13 mouse cellular contexts compared by ENCODE assay signal in genomic region chr1:133255776-133256175, GRCm38 (mm10). TPM values are rescaled to one million over a fixed set of nuclear protein-coding genes. Genes with fewer than 3 reads are reported as not detected.
A peak's percentile ranks its signal among the peaks of the same experiment; 100 is the strongest.
DNase-seq lines count a peak whose midpoint lies in the region; ATAC-seq and TF ChIP-seq lines count a peak whose summit lies in the region.
"Had no signal": no experiment of that assay in that cellular context is flagged by ENCODE, and none has a peak within 500 bp of the region (broad histone marks: within the 10 kb centered on the region; RNA-seq: fewer than 3 reads in every experiment).

No protein-coding gene starts in this region.

- WGBS in heart, embryonic 10.5 days = 34% methylated on average over 5 of the region's 5 CpGs
- 44% methylated on average over 5 of the region's 5 CpGs for WGBS in liver, adult 2 months
- WGBS in embryonic facial prominence, embryonic 13.5 days = 17% methylated on average over 5 of the region's 5 CpGs
- WGBS in midbrain, embryonic 14.5 days = 55% methylated on average over 5 of the region's 5 CpGs
- 91% methylated on average over 5 of the region's 5 CpGs for WGBS in thymus, adult 2 months

- H3K27ac ChIP-seq in heart, embryonic 10.5 days = peak overlapping the region; percentile 77
- H3K27ac ChIP-seq in liver, adult 2 months (replicated peaks; ENCODE audit: insufficient read depth, low read depth, low read length) = peak overlapping the region; percentile 64
- H3K27ac ChIP-seq in embryonic facial prominence, embryonic 13.5 days = no peak overlapping the region; the same call in 1 of the 2 replicates
- H3K27ac ChIP-seq in midbrain, embryonic 14.5 days (replicated peaks; ENCODE audit: low read depth, low read length) = peak overlapping the region; percentile 45; the same call in 1 of the 2 replicates
- H3K27ac ChIP-seq in thymus, adult 2 months (ENCODE audit: control insufficient read depth, insufficient read depth, low read length) = no peak overlapping the region
- H3K27ac ChIP-seq: limb, embryonic 10.5 days had no signal

- H3K9ac ChIP-seq in liver, adult 2 months (ENCODE audit: low read depth, low read length) = peak overlapping the region; percentile 43
- 0 out of 2 replicates have a peak overlapping the region, but pooled peaks have one; percentile 16 for H3K9ac ChIP-seq in embryonic facial prominence, embryonic 13.5 days
- no peak overlapping the region for H3K9ac ChIP-seq in midbrain, embryonic 14.5 days (replicated peaks; ENCODE audit: low read length)

- no peak overlapping the region for H3K4me3 ChIP-seq in heart, embryonic 10.5 days
- H3K4me3 ChIP-seq in liver, adult 2 months (ENCODE audit: insufficient read depth, low read depth, low read length) = no peak overlapping the region
- H3K4me3 ChIP-seq in embryonic facial prominence, embryonic 13.5 days = no peak overlapping the region
- H3K4me3 ChIP-seq in midbrain, embryonic 14.5 days (replicated peaks; ENCODE audit: low read depth, low read length) = no peak overlapping the region
- H3K4me3 ChIP-seq in thymus, adult 2 months (ENCODE audit: control insufficient read depth, insufficient read depth, low read length) = no peak overlapping the region
- H3K4me3 ChIP-seq: limb, embryonic 10.5 days; megakaryocyte, embryonic 14.5 days had no signal

- no peak for TF ChIP-seq CTCF in liver, adult 2 months (IDR thresholded peaks at IDR 0.05; ENCODE audit: low read depth, low read length)
- TF ChIP-seq CTCF in thymus, adult 2 months (IDR thresholded peaks at IDR 0.05; ENCODE audit: borderline replicate concordance, control insufficient read depth, extremely low read depth, insufficient read depth, low read length, poor library complexity) = no peak

- no peak for TF ChIP-seq POLR2A in liver, adult 2 months (IDR thresholded peaks at IDR 0.05; ENCODE audit: extremely low read depth, insufficient read depth, low read length)
- no peak for TF ChIP-seq POLR2A in thymus, adult 2 months (IDR thresholded peaks at IDR 0.05; ENCODE audit: control insufficient read depth, extremely low read depth, insufficient read depth, low read length, poor library complexity)

- peaks cover 25% of the 10 kb centered on the region; the same call in 1 of the 2 replicates for H3K79me2 ChIP-seq in liver, adult 2 months (ENCODE audit: control insufficient read depth, insufficient read depth, low read length)

- DNase-seq in heart, embryonic 10.5 days (ENCODE audit: low spot score) = no peak
- DNase-seq in heart, postnatal 4 days = no peak
- no peak for DNase-seq in liver, adult 2 months (ENCODE audit: extremely low read depth, low read depth, low spot score)
- DNase-seq in liver = no peak
- no peak for DNase-seq in midbrain, embryonic 14.5 days
- DNase-seq in thymus, adult 2 months = no peak
- DNase-seq: gastrocnemius, postnatal 36 days had no signal

- H3K9me3 ChIP-seq in heart, embryonic 10.5 days = no peaks in the 10 kb centered on the region
- no peaks in the 10 kb centered on the region for H3K9me3 ChIP-seq in embryonic facial prominence, embryonic 13.5 days
- no peaks in the 10 kb centered on the region for H3K9me3 ChIP-seq in midbrain, embryonic 14.5 days (ENCODE audit: control insufficient read depth, low read length)
- H3K9me3 ChIP-seq: limb, embryonic 10.5 days; megakaryocyte, embryonic 14.5 days had no signal

- peaks cover 13% of the 10 kb centered on the region for H3K36me3 ChIP-seq in heart, embryonic 10.5 days
- H3K36me3 ChIP-seq in liver, adult 2 months (ENCODE audit: control insufficient read depth, insufficient read depth, low read length) = peaks cover 9% of the 10 kb centered on the region; the same call in 1 of the 2 replicates
- H3K36me3 ChIP-seq in embryonic facial prominence, embryonic 13.5 days = no peaks in the 10 kb centered on the region
- peaks cover 12% of the 10 kb centered on the region for H3K36me3 ChIP-seq in midbrain, embryonic 14.5 days (ENCODE audit: control insufficient read depth, insufficient read depth, low read length)
- H3K36me3 ChIP-seq in thymus, adult 2 months (ENCODE audit: control insufficient read depth, insufficient read depth, low read length) = no peaks in the 10 kb centered on the region
- H3K36me3 ChIP-seq: limb, embryonic 10.5 days had no signal

- H3K27me3 ChIP-seq in heart, embryonic 10.5 days (ENCODE audit: insufficient read depth, poor library complexity, severe bottlenecking) = no peaks in the 10 kb centered on the region
- H3K27me3 ChIP-seq in liver, adult 2 months (ENCODE audit: control insufficient read depth, insufficient read depth, low read length) = no peaks in the 10 kb centered on the region
- peaks cover 5% of the 10 kb centered on the region; the same call in 1 of the 2 replicates for H3K27me3 ChIP-seq in embryonic facial prominence, embryonic 13.5 days
- H3K27me3 ChIP-seq in midbrain, embryonic 14.5 days (ENCODE audit: control insufficient read depth, insufficient read depth, low read length) = no peaks in the 10 kb centered on the region
- H3K27me3 ChIP-seq in thymus, adult 2 months (ENCODE audit: control insufficient read depth, insufficient read depth, low read length) = no peaks in the 10 kb centered on the region

- no peak overlapping the region for H3K4me2 ChIP-seq in embryonic facial prominence, embryonic 13.5 days
- H3K4me2 ChIP-seq in midbrain, embryonic 14.5 days (ENCODE audit: low read length) = no peak overlapping the region

- ATAC-seq in embryonic facial prominence, embryonic 13.5 days (ENCODE audit: insufficient number of reproducible peaks, insufficient read depth, low FRiP score, low TSS enrichment, low read depth) = no peak
- ATAC-seq in midbrain, embryonic 14.5 days (ENCODE audit: low FRiP score, low TSS enrichment) = no peak
- ATAC-seq in erythroblast, adult 5-6 weeks (replicated peaks; ENCODE audit: low FRiP score, poor library complexity, severe bottlenecking) = no peak

- peaks cover 77% of the 10 kb centered on the region for H3K4me1 ChIP-seq in heart, embryonic 10.5 days
- H3K4me1 ChIP-seq in liver, adult 2 months (ENCODE audit: control insufficient read depth, insufficient read depth, low read length) = peaks cover 46% of the 10 kb centered on the region
- H3K4me1 ChIP-seq in embryonic facial prominence, embryonic 13.5 days = peaks cover 72% of the 10 kb centered on the region
- peaks cover 42% of the 10 kb centered on the region for H3K4me1 ChIP-seq in midbrain, embryonic 14.5 days (ENCODE audit: control insufficient read depth, insufficient read depth, low read length)
- peaks cover 19% of the 10 kb centered on the region for H3K4me1 ChIP-seq in thymus, adult 2 months (replicated peaks; ENCODE audit: control insufficient read depth, insufficient read depth, low read length)

RNA-seq across cellular contexts. Expression of gene Golt1a, which starts 53.8 kb away (rescaled TPM):
- polyA plus RNA-seq in heart, embryonic 10.5 days (2016; fragmentation: Nextera tagmentation; extraction: Ambion mirVana) = 1.7 TPM in 1 of 2 replicates, not detected in the other
- not detected for total RNA-seq in heart, postnatal 4 days (2021)
- total RNA-seq in liver, adult 2 months (2014; rRNA removed) = 11.4 and 13.0 TPM in 2 replicates
- polyA plus RNA-seq in liver, adult 2 months (2012; rRNA removed) = 16.1 and 21.2 TPM in 2 replicates
- polyA plus RNA-seq in embryonic facial prominence, embryonic 13.5 days (2015; fragmentation: Nextera tagmentation; extraction: Ambion mirVana) = not detected in 2 replicates
- not detected in 2 replicates for polyA plus RNA-seq in midbrain, embryonic 14.5 days (2014; fragmentation: Nextera tagmentation; extraction: Ambion mirVana)
- 0.07 TPM in 1 of 2 replicates, not detected in the other for polyA plus RNA-seq in thymus, adult 2 months (2012; rRNA removed)
- total RNA-seq in erythroblast, adult 5-6 weeks (2015; ENCODE audit: low replicate concordance) = not detected in 2 replicates
- not detected in 2 replicates for total RNA-seq in erythroblast, adult 5-6 weeks (2017; ENCODE audit: low replicate concordance)
- total RNA-seq: gastrocnemius, postnatal 36 days had no signal
- polyA plus RNA-seq: C2C12; forebrain, embryonic 11.5 days; limb, embryonic 10.5 days had no signal

Comparison
In these comparisons a context has a peak if more than half of its experiments do, and no peak if none do; other contexts are left out.
1. H3K27ac ChIP-seq: peak in heart, embryonic 10.5 days (single experiment), liver, adult 2 months (single experiment) and midbrain, embryonic 14.5 days (single experiment); none in embryonic facial prominence, embryonic 13.5 days (single experiment) and thymus, adult 2 months (single experiment).